Mouse (Mus musculus) megakaryocyte-erythroid progenitor cell, adult 5-6 weeks (primary cell): ENCODE results near the gene Gm49601. TPM values are rescaled to one million over a fixed set of nuclear protein-coding genes. Genes with fewer than 3 reads are reported as not detected.
A peak's percentile ranks its signal among the peaks of the same experiment; 100 is the strongest.

ENCODE experiments used
- ATAC-seq: replicated peaks from 2 replicates; pipeline ENCODE4 v1.8.0; 2016; ENCODE audit warnings: mild to moderate bottlenecking, inconsistent platforms; ENCODE audit not compliant: severe bottlenecking, poor library complexity, low FRiP score, low TSS enrichment
- total RNA-seq, 2 experiments: library from RNA; stranded (forward) in 1 of 2; stranded (reverse) in 1 of 2; fragments of 200-1000, 215-1000 nt in 1 of 2; fragments of >200 nt in 1 of 2; fragmentation: Nextera tagmentation in 1 of 2; gene quantifications; 2 replicates each; pipeline ENCODE4 v1.2.3; 2014 to 2017

Gene Gm49601
- total RNA-seq (2014; fragmentation: Nextera tagmentation) (not detected in 2 replicates), total RNA-seq (2017) (0.80 TPM in 1 of 2 replicates, not detected in the other)

DNA sequence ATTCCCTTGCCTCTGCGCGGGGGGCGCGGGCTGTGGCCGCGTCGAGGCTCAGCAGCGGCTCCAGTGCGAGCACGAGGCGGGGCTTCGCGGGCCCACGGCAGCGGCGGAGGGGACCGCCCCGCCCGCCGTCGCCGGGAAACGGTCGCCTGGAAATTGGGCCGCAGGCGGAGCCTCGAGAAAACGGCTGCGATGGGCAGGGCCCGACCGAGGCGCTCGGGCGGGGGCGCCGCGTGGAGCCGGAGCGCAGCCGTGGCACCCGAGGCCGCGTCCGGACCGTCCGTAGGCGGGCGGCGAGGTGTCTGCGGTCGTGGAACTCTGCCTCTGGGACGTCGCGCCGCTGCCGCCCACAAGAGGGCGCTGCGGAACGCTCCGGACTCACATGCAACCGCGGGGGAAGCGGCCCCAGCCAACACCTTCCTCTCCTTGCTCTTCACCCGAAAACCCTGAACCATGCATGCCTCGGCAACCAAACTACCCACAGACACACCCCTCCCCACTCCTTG is at the start of gene Gm49601:
TSS of gene Gm49601 (minus strand) at position 52 of the 503 bp plus-strand sequence.
- peak; percentile 50 for ATAC-seq

GRCm38 (mm10) chr16:18673005-18673404 is 46.8 kb upstream of the Gm49601 start:
- no peak for ATAC-seq

- no peak for ATAC-seq
Measured at GRCm38 (mm10) chr16:18672027-18672426, 45.8 kb upstream of the Gm49601 start.

- no peak for ATAC-seq
Measured at GRCm38 (mm10) chr16:18669914-18670313, 43.7 kb upstream of the Gm49601 start.

GRCm38 (mm10) chr16:18658597-18658996 is 32.4 kb upstream of the Gm49601 start:
- ATAC-seq, result no peak

- no peak for ATAC-seq
Measured at GRCm38 (mm10) chr16:18655372-18656098, 29.3 kb upstream of the Gm49601 start.

GRCm38 (mm10) chr16:18653290-18654160 is 27.3 kb upstream of the Gm49601 start:
- no peak for ATAC-seq

GRCm38 (mm10) chr16:18649126-18649525 is 22.9 kb upstream of the Gm49601 start:
- ATAC-seq, result no peak

DNA sequence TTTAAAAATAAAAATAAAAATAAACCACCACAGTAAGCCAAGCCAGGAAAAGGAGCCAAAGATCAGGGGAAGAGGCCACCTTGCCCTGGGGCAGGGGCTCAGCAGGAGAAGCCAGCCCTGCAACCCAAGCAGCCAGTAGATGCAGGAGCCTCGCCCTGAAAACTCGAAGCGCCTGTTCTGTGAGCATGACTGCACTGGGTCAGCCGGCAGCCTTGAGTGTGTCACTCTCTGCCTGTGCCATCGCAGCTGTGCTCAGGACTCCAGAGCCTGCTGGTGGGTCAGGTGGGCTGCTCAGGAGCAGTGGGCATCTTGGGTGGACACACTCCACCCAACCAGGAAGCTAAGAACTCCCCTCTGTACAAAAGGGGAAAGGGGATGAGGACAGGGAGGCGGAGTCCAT is 19.1 kb upstream of the Gm49601 start:
- no peak for ATAC-seq

GRCm38 (mm10) chr16:18644485-18644884 is 18.3 kb upstream of the Gm49601 start:
- ATAC-seq, result no peak

DNA sequence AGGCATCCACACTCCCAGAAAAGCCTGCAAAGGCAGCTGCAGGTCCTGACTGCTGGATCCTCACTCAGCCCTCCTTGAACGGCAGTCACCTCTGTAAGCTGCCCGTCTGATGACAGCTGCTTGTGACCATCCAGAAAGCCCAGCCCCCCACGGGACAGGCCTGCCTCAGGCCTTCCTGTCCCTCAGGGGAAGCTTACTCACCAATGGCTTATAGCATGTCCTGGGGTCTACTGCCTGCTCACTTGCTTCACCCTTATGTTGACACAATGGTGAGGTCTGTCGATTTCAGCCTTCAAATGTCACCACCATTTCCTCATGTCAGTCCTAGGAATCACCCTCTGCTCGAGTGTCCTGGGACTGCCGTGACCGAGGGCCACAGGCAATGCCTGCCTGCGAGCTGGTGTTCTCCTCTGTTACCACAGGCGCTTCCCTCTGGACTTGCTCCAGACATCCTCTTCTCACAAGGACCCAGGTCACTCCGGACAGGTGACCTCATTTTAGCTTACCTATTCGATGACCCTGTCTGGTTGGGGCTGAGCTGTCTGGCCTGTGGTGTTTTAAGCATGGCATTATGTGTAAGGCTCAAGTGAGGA is 17.3 kb upstream of the Gm49601 start:
- ATAC-seq, result no peak

- ATAC-seq, result no peak
Measured at GRCm38 (mm10) chr16:18642897-18643296, 16.7 kb upstream of the Gm49601 start.

DNA sequence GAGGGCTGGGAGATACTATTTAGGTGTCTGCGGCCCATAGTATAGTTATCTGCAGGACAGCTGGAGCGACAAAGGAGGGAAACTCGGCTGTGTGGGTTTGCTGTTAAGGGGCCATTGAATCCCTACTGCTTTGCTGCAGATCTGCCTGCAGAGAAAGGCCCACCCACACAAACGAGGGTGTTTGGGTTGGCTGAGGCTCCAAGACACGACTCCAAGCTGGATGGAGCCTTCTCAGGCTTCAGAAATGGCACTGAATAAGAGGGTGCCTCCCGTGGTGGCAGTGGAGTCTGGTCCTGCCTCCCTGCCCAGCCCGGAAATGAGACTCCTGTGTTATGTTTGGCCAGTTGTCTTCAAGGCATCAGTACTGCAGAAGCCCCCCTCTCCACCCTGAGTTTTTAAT is 16.1 kb upstream of the Gm49601 start:
- ATAC-seq, result no peak

GRCm38 (mm10) chr16:18639382-18639929 is 13.2 kb upstream of the Gm49601 start:
- ATAC-seq, result no peak

DNA sequence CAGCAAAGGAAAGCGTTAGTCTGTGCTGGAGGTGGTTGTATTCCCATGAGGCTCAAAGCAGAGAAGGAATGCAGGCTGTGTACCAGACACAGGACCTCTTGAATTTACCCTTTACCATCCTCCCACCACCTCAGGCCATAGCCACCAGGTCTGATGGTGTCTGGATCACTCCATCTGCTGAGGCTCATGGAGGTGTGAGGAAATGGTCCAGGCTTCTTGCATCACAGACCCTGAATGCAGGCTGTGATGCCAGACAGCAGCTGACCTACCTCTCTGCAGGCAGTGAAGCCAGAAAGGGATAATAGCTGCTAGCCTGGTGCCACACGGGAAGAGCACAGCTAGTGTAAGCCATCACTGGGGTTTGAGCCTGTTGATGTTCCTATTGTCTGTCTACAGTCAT is 12.2 kb upstream of the Gm49601 start:
- no peak for ATAC-seq

DNA sequence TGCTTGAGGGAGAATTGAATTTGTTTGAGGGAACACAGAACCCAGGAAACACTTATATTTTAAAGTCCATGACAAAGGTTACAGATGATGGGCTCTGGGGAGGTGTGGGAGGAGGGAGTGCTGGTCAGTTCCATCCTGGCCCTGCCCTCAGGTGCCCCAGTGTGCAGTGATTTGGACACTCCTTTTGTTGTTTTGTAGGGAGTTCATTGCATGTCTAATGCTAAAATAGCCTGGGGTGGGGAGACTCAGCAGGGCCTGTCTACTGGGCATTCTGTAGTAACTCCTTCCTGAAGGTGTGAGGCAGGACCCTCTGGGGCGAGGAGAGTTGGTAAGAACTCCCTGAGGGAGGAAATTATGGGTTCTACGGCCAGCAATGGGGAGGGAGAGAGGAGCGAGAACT is 10.6 kb upstream of the Gm49601 start:
- ATAC-seq, result no peak

DNA sequence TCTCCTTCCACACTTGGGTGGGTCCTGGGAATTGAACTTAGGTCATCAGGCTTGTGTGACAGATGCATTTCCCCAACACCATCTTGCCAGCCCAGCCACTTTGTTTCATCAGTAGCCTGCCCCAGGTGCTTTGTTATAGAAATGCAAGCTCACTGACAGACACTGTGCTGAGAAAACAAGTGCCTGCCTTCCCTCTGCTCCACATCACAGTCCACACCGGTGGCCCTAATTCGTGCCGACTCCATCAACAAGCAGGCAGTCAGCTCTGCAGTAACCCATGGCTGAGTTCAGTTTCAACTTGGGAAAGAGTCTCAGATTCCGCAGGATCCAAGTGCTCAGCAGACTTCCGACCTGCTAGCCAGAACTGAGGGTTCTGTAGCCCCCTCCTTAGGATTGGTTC is 10.2 kb upstream of the Gm49601 start:
- ATAC-seq, result no peak

DNA sequence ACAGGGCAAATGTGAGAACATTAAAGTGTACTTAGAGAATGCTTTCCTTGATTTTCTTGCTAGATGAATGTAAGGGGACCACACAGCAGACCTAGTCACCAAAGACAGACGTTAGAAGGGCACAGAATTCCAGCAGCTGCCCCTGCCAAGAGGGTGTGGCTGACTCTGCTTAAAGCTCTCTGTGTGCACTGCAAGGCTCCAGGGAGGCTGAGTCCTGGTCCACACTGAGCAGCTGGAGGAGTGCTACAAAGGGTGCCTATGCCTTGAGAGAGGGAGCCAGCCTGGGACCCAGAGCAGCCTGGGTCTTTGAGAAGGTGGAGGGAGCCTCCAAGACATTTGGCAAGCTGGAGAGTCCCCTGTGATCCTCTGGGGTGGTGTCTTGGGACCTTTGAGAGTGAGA is 7.1 kb upstream of the Gm49601 start:
- ATAC-seq, result no peak

DNA sequence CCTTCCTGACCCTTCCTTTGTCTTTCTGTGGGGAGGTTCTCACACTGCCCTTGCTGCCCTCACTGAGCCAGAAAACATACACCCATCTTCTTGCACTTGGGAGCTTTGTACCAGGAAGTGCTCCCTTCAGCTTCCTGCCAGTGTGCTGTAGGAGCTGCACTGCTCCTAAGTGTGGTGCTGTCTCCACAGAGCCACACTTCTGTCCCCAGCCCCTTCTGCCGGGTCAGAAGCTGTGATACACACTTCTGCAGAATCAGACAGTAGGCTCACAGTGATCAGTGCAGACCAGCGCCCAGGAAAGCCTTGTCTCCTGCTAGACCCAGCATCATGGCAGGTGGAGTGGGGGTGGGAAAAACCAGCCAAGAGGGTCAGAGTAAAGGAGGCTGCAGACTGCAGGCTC is 6.6 kb upstream of the Gm49601 start:
- no peak for ATAC-seq

GRCm38 (mm10) chr16:18632059-18632458 is 5.8 kb upstream of the Gm49601 start:
- 0 out of 2 replicates have a peak, but pooled peaks have one; percentile 48 for ATAC-seq
